Mouse (Mus musculus) mature B cell (primary cell): ENCODE data around the gene Rptor.

Experiments used
- in situ Hi-C: fragments of 300-500 bp; cut with MboI; formaldehyde crosslinking; loops from 2 replicates; pipeline ENCODE4 v1.14.3; 2019

Gene Rptor

DNA sequence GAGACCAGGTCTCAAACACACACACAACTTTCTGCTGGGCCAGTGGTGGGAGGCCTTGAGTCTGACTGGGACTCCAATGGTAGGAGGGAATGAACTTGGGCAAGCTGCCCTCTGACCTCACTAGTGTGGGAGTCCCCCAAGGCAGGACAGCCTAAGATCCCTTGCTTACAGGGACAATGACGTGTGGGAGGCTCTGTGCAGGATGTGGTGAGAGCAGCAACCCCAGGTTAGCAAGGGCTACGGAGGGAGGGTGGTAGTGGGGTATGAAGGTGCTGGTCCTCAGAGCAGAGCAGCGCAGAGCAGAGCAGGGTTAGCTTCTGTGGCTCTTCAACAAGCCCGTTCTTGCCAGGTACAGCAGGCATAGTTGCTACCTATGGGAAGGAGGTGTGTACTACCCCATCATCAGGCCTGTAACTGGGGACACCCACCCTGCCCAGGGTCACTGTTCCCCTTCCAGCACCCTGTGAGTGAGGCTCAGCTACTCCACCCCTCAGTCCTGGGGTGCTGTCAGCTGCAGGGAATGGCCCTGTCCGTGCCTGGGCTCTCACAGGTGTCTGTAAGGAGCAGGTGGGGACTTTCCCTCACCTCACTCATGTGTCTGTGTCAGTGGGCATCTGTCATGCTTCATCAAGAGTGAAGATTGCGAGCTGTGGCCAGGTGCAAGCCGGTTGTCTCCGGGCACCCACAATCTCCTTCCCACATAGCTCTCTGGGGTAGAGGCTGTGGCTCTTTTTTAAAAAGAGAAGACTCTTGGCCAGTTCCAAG, 331.3 kb downstream of the Rptor start:
- in situ Hi-C loops = no loop called here

DNA sequence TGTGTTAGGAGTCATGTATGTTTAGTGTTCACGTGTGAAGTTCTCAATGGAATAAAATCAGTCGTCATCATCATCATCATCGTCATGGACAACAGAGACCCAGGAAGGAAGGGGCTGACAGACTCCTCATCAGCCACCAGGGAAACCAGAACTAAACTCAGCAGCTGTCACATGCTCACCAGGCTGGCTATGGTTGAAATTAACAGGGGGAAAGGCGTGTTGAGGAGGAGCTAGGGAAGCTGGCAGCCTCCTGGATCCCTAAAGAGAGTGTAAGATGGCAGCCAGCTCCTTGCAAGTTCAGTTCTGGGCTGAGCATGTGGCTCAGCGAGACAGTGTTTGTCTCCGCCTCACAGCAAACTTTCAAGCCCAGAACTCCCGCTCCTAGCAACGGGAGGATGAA, 332.1 kb downstream of the Rptor start:
- in situ Hi-C loops = no loop called here

DNA sequence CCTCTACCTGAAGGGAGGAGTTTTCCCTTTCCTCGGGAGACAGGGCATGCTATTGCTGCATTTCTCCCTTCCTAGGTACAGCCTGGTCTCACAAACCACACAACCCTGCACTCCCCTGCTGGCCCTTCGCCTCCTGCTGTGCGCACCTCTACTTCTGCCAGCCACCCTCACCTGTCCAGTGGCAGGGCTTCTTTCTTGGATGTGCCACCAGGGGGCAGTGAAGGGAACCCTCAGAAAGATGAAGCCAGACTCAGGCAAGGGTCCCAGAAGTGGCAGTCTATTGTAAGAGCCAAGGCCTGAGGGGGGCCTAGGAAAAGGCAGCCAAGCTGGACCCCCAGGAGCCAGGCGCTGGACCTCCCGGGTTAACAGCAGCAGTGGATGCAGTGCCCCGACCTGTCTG, 332.8 kb downstream of the Rptor start:
- in situ Hi-C loops = no loop called here

DNA sequence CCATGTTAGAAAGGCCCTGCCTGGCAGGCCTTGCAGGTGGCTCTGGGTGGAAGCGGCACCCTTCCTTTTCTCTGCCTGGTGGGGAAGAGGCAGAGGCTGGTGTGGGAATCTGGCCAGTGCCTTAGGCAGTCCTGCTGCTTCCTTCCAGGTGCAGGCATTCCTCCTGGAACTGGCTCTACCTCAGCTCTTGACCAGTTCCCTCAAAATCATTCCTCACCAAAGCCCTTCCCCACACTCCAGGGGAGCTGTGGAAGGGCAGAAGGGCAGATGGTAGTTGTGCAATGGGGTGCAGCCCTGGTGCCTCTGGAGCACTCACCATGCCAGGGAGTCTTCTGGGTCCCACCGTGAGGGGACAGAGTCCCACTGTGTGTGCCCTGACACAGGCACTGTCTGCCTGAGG, 333.8 kb downstream of the Rptor start:
- in situ Hi-C loops = no loop called here

DNA sequence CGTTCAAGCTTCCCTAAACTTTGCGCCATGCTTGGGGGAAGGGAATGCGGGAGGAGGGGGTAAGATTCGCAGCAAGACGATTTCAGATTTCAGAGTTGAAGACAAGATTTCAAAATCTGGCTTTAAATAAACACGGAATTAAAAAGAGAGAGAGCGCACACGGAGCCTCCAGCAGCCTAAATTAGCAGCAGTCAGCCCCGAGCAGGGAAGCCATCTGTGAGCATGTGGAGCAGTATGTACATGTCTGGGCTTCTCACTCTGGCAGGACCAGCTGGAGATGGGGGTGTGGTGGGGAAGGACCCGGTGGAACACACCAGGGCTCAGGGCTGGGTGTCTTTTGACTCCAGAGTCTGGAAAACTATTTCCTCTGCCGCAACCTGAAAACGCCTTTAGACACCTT, 334.5 kb downstream of the Rptor start:
- in situ Hi-C loops = no loop called here

DNA sequence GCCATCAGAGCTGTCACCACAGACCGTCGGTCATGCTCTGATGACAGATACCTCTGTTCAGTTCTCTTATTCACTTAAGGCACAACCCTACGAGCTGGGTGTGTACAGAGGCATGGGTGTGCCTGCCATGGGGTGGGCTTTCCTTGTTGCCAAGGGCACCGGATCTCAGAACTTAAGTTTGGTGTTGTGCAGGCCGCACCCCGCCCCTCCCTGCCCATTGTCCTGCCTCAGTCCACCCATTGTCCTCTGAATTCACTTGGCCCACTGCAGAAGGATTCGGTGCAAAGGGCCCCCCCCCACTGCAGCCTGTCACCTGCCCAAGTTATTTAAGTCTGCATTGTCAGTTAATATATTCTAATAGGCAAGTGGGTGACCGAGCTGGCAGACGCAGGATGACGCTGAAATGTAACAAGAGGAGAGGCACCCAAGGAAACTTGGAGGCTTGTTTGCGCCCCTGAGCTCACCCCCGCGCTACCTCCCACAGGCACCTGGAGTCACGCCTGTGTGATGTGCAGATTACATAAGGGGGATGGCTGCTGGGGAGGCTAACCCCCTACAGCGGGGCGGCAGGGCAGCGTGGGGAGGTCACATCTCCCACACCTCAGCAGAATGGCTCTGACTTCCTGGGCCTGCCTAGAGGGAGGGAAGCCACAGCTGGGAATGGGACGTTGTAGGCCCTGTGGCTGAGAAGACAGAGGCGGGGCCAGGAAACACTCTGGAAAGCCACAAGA, 335.2 kb downstream of the Rptor start:
- in situ Hi-C loops = no loop called here

- in situ Hi-C loops = no loop called here
Observed at GRCm38 (mm10) chr11:119939073-119939710, 336.5 kb downstream of the Rptor start.

DNA sequence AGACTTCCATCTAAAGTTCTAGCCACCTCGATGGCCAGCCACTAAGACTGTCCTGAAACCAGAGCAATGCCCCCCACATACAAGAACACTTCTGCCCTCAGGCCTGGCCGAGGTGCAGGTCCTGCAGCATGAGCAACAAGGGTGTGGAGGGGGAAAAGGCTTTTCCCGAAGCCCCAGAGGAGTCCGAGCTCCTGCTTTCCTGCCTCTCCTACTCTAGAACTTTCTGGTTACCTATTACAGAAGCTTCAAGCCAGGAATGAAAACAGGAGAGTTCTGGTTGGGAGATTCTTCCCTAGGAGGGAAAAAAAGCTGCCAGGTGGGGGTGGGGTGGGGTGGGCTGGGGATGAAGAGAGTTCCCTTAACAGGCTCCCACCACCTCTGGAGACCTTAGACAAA, 337.0 kb downstream of the Rptor start:
- in situ Hi-C loops = no loop called here

GRCm38 (mm10) chr11:119940142-119940541, 337.4 kb downstream of the Rptor start:
- in situ Hi-C loops = no loop called here

DNA sequence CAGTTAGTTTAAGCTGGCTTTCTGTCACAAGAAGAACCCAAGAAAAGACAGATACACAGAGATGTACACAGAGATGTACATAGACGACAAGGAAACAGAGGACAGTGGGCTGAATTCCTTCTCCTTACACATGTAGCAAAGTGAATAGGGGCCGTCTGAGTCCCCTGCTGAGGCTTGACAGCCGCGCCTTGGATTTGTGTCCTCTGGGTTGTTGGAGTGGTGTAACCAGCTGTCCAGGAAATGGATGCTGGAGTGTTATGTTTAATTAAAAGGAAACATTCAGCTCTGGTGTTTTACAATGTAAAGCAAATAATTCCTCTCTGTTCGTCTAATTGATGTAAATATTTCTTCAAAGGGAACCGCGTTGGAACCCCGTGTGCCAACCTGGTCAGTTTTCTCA, 339.1 kb downstream of the Rptor start:
- in situ Hi-C loops = no loop called here

- in situ Hi-C loops = no loop called here
Observed at GRCm38 (mm10) chr11:119942201-119942726, 339.6 kb downstream of the Rptor start.

DNA sequence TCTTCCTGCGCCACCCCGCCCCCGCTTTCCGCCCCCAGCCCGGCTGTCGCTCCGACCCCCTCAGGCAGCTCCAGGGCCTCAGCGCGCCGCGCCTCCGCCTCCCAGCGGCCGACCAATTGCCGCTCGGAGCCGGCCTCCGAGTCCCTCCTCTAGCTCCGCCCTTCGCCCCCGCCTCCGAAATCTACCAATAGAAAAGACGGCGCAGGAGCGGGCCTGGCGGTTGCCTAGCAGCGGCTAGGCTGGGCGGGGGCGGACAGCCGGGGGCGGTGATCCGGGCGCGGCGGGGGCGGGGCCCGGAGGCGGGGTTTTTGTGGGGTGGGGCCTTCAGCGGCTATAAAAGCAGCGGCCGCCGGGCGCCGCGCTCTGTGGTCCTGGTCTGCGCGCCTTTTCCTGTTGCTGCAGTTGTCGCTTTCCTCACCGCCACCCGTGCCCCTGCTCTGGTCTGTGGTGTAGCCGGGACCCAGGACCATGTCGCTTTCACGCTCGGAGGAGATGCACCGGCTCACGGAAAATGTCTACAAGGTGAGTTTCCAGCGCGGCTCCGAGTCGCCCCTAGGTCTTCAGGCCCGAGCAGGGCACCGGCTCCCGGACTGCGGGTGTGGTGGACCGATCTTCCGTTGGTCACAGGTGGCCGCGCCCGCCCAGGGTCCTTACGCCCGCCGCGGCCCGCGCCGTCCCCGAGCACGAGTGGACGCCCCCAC, 340.2 kb downstream of the Rptor start, which contains the start of gene Baiap2:
TSS of gene Baiap2 (plus strand) at position 37 of the 701 bp plus-strand sequence.
- in situ Hi-C loops = no loop called here

GRCm38 (mm10) chr11:119943428-119943988, 340.8 kb downstream of the Rptor start:
- in situ Hi-C loops = no loop called here

DNA sequence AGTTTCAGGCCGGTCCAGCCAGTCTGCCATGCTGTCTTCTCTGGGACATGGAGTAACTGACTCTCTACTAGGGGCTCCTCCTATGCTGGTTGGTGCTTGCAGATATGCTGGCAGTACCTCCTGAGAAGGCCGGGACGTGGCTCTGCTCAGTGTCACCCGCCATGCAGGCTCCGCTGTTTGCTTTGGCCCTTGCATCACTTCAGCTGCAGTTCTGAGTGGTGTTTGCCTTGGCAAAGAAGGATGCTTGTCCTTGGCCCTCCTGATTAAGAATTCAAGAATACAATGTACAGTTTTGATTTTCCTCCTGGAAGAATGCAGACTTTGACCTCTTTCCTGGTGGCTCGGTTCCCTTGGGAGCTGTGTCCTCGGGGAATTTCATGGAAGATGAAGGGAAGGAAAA, 342.6 kb downstream of the Rptor start:
- in situ Hi-C loops = no loop called here

DNA sequence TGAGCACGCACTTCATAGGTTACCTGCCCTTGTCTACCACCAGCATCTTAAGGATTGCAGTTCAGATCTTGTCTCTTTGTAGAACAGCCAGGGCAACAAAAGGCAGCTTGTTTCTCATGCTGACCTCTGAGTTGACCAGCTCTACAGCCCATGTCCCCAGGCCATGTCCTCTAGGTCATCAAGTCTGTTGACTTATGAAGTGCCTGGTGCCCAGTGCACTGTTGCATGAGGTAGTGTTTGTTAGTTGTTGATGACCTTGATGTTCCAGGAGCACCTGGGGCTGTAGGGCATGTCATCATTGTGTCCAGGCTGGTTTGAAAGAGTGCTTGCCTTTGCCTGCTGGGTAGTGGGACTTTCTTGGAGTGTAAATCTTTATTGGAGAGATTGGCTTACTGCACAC, 344.7 kb downstream of the Rptor start:
- in situ Hi-C loops = no loop called here

- in situ Hi-C loops = no loop called here
Observed at GRCm38 (mm10) chr11:119947897-119948296, 345.2 kb downstream of the Rptor start.

GRCm38 (mm10) chr11:119948305-119948704, 345.6 kb downstream of the Rptor start:
- in situ Hi-C loops = no loop called here

GRCm38 (mm10) chr11:119948803-119949202, 346.1 kb downstream of the Rptor start:
- in situ Hi-C loops = no loop called here
